Mouse (Mus musculus) bone marrow, adult 2 months (tissue): ENCODE measurements around the gene Abat.

Experiments
- CTCF ChIP-seq: fragments of 200-500 bp; IDR thresholded peaks from 2 replicates; pipeline ENCODE4 v1.5.1; 2011; ENCODE audit warnings: low read length, control low read depth; ENCODE audit not compliant: control insufficient read depth, insufficient read depth
- POLR2A ChIP-seq: fragments of 200-500 bp; IDR thresholded peaks from 2 replicates; pipeline ENCODE4 v1.6.1; 2011; ENCODE audit warnings: low read depth, mild to moderate bottlenecking, control low read depth, low read length, borderline replicate concordance; ENCODE audit not compliant: control insufficient read depth

GRCm38 (mm10) chr16:8573041-8573440, 59.8 kb downstream of the Abat start:
- TF ChIP-seq CTCF (no peak), POLR2A (no peak)
